Mouse (Mus musculus): ENCODE data around the gene Tubb1. TPM values are rescaled to one million over a fixed set of nuclear protein-coding genes. Genes with fewer than 3 reads are reported as not detected.

Gene Tubb1
- polyA plus RNA-seq (2014; fragmentation: Illumina TruSeq; extraction: RNeasy Lipid Tissue Mini Kit (QIAGEN cat#74804); ENCODE audit: low read depth, low replicate concordance): not detected

GRCm38 (mm10) chr2:174450353-174450752 lies at the start of gene Tubb1:
Gene Tubb1, plus strand, starts transcription at chr2:174450695.

GRCm38 (mm10) chr2:174415731-174416310 lies 34.7 kb upstream of the Tubb1 start, which contains the start of gene Nelfcd:
Gene Nelfcd, plus strand, starts transcription at chr2:174415804.

GRCm38 (mm10) chr2:174438737-174439449 lies 11.6 kb upstream of the Tubb1 start, which contains the start of gene Ctsz:
Gene Ctsz, minus strand, starts transcription at chr2:174439039.

GRCm38 (mm10) chr2:174463789-174464523 lies 13.5 kb downstream of the Tubb1 start, which contains the start of gene Atp5e:
Gene Atp5e, minus strand, starts transcription at chr2:174464105.

GRCm38 (mm10) chr2:174472818-174473549 lies 22.5 kb downstream of the Tubb1 start, which contains the start of gene Prelid3b:
Gene Prelid3b, minus strand, starts transcription at chr2:174473081.

Other genes with a start within 250 kb of the Tubb1 start
- gene Gnas, start 166.4 kb upstream of the Tubb1 start, polyA plus RNA-seq (2014; fragmentation: Illumina TruSeq; extraction: RNeasy Lipid Tissue Mini Kit (QIAGEN cat#74804); ENCODE audit: low read depth, low replicate concordance): 529 TPM
- not detected for gene Gm20721, start 104.0 kb upstream of the Tubb1 start, polyA plus RNA-seq (2014; fragmentation: Illumina TruSeq; extraction: RNeasy Lipid Tissue Mini Kit (QIAGEN cat#74804); ENCODE audit: low read depth, low replicate concordance)
- gene Nelfcd, start 34.9 kb upstream of the Tubb1 start, polyA plus RNA-seq (2014; fragmentation: Illumina TruSeq; extraction: RNeasy Lipid Tissue Mini Kit (QIAGEN cat#74804); ENCODE audit: low read depth, low replicate concordance): 4.7 TPM
- 10.2 TPM for gene Ctsz, start 11.7 kb upstream of the Tubb1 start, polyA plus RNA-seq (2014; fragmentation: Illumina TruSeq; extraction: RNeasy Lipid Tissue Mini Kit (QIAGEN cat#74804); ENCODE audit: low read depth, low replicate concordance)
- gene Atp5e, start 13.4 kb downstream of the Tubb1 start, polyA plus RNA-seq (2014; fragmentation: Illumina TruSeq; extraction: RNeasy Lipid Tissue Mini Kit (QIAGEN cat#74804); ENCODE audit: low read depth, low replicate concordance): 51.0 TPM
- gene Prelid3b, start 22.4 kb downstream of the Tubb1 start, polyA plus RNA-seq (2014; fragmentation: Illumina TruSeq; extraction: RNeasy Lipid Tissue Mini Kit (QIAGEN cat#74804); ENCODE audit: low read depth, low replicate concordance): 181 TPM
- 0.38 TPM for gene Zfp831, start 192.8 kb downstream of the Tubb1 start, polyA plus RNA-seq (2014; fragmentation: Illumina TruSeq; extraction: RNeasy Lipid Tissue Mini Kit (QIAGEN cat#74804); ENCODE audit: low read depth, low replicate concordance)

All from sigmoid colon, adult 10 weeks (tissue).